Mouse (Mus musculus) left cerebral cortex, postnatal 14 days (tissue): ENCODE measurements around the gene Dcaf8. TPM values are rescaled to one million over a fixed set of nuclear protein-coding genes. Genes with fewer than 3 reads are reported as not detected.

Experiments used
- DNase-seq, 2 experiments: peaks; one replicate each; pipeline ENCODE4 v3.0.0; 2021 to 2022; ENCODE audit warnings: low spot score in 2 of 2, mixed read lengths in 1 of 2
- intact Hi-C: fragments of 180-260 bp; cut with DNase I; formaldehyde crosslinking; loops from one replicate; pipeline ENCODE4 v1.15.1; 2025
- total RNA-seq, 2 experiments: library from RNA; stranded (reverse); gene quantifications; 2 replicates each; pipeline ENCODE4 v1.2.3; 2021

The Dcaf8 gene
- total RNA-seq, 2 experiments from 2014 or later = 101 to 109 TPM

DNA sequence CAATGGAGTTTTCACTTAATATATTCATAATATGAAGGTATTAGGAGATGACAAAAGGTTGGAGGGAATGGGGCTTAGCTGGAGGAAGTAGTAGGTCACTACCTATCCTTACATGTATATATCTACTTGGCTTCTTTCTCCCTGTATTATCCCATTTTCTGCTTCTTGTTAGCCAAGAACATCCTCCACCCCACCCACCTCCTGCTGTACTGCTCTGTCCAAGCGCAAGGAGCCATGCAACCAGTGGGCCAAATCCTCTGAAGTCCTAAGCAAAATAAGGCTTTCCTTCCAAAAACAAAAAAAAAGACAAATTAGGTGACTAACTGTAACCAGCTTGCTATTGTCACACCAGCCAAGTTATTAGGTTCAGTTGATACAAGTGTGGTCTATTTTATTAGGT lies 7.1 kb upstream of the Dcaf8 start:
- intact Hi-C loops = no loop called here
- no peak for DNase-seq

DNA sequence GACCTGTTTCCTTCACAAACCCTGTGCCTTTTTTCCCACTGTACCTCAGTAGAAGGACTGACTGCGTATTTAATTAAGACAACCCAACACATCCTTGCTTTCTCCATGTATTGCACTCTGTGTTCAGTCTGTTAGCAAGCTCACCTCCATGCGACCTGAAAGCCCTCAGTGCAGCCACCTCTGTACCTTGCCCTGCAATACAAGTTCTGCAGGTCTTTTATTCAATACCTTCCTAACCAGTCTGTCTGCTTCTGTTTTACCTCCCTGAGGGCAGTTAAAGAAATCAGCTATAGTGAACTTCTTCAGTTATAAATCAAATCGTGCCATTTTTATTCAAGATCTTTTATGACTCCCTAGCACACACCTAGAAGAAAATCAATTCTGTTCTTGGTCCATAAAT lies 6.4 kb upstream of the Dcaf8 start:
- no peak for DNase-seq
- intact Hi-C loops = no loop called here

DNA sequence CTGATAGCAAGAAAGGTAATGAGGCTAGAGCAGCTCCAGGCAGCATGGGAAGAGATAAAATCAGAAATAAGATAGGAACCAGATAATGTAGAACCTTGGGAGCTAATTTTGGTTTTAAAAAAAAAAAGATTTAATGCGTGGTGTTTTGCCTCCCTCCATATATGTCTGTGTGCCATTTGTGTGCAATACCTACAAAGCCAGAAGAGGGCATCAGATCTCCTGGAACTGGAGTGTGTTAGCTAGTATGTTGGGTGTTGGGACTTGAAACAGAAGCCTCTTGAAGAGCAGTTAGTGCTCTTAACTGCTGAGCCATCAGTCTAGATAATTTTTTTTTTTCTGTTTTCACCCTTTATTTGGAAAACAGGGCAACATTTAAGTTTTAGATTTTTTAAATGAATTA lies 4.3 kb upstream of the Dcaf8 start:
- intact Hi-C loops = no loop called here
- peak; percentile 77 to 88 for DNase-seq

DNA sequence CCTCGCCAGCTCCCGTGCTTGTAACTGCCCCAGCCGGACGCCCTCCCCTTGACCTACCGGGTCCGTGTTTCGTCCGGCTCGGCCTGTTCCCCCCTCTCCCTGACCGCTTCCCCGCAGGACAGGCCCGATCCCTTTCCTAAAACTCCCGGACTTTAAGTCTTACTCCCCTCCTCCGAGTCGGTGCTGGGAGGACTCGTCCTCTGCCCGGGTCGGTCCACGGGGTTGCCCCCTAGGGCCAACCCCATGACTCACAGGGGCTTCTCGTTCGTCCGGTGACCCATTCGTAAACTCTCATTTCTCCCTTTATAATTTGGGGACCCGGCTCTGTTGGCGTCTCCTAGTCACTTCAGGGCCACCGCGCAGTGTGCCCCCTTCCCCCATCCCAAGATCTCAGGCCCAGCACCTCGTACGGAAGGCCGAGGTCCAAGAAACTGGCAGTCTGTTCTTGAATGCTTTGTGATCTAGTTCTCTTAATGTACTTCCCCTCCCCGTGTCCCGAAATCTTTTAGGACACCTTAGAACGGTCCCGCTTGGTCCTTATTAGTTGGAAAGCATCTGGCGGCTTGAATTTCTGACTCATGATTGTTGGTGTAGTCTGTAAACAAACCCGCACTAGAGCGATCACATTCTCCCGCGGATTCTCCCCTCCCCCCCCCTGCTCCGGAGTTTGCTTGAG lies 533 bp downstream of the Dcaf8 start:
- intact Hi-C loops = loop anchor here (5.0 kb wide), 2 partner anchors 69 to 164 kb away; partner anchors contain the start of gene Casq1
- peak; percentile 26 to 35 for DNase-seq

- intact Hi-C loops = loop anchor here (5.0 kb wide), 2 partner anchors 68 to 163 kb away; partner anchors contain the start of gene Casq1
- DNase-seq = no peak
Measured at GRCm38 (mm10) chr1:172148955-172149815, 1.3 kb downstream of the Dcaf8 start.

- intact Hi-C loops = no loop called here
- DNase-seq = no peak
Measured at GRCm38 (mm10) chr1:172154536-172154935, 6.7 kb downstream of the Dcaf8 start.

DNA sequence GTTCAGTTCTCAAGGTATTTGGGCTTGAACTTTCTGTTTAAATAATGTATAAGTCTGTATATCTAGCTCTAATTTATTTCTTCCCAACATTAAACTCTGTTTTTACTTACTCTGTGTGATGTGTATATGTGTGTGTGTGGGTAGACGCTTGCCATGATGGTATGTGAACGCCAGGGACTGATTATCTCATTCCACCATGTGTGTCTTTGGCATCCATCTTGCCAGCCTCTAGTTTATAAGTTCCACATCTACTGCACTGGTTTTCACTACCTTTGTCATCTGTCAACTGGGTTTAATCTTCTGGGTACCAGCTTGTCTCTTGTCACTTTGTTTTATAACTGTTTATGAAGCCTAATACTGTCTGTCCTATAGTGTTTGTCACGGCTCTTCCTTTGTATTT lies 7.6 kb downstream of the Dcaf8 start:
- DNase-seq = no peak
- intact Hi-C loops = no loop called here

DNA sequence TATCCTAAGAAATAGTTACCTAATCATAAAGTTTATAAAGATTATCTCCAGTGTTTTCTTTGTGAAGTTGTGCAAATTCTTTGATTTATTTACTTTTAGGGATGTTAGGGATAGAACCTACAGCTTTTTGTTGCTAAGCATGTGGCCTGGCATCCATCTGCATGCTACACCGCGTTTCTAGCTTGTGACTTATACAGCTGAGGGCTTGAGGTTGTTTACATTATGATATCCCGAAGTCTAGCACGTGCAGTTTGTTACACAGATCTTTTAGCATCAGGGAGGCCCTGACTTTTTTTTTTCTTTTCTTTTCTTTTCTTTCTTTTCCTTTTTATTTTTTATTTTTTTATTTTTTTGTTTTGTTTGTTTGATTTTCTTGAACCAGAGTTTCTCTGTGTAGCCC lies 12.1 kb downstream of the Dcaf8 start:
- intact Hi-C loops = no loop called here
- DNase-seq = no peak

DNA sequence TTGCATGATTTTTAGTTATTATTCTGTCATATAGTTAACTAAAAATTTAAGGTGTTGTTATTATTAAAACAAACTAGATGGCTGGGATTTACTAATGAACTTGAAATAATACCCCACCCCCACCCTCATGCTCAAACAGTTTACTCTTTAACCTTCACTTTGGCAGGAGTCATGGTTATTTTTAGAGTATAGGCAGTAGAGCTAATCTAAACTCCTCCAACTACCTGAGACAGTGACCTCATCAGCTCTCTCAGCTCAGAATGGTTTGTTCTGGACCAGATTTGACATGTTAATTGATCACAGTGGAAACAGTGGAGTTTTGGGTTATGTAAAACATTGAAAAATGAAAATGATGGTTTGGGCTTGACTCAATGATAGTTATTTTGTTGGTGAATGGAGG lies 12.6 kb downstream of the Dcaf8 start:
- DNase-seq = no peak
- intact Hi-C loops = no loop called here

GRCm38 (mm10) chr1:172162009-172162408 lies 14.1 kb downstream of the Dcaf8 start:
- DNase-seq = peak; percentile 42 to 43
- intact Hi-C loops = no loop called here

GRCm38 (mm10) chr1:172162959-172163358 lies 15.1 kb downstream of the Dcaf8 start:
- DNase-seq = no peak
- intact Hi-C loops = no loop called here

DNA sequence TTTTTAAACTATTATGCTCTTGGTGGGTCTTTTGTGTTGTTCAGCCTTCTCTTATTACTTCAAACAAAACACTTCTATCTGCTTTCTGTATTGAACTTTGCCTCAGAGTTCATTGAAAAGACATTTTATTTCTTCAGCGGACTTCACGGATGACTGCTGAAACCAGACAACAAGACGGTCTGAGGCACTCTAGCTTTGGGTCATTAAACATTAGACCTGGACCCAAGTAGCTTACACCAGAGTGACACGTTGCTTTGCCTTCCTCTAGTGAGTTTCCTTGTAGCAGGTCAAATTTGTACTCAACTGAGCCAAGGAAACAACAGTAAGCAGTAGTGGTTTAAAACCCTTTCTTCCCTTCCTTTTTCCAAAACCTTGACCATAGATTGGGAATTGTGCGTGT lies 20.0 kb downstream of the Dcaf8 start:
- intact Hi-C loops = no loop called here

DNA sequence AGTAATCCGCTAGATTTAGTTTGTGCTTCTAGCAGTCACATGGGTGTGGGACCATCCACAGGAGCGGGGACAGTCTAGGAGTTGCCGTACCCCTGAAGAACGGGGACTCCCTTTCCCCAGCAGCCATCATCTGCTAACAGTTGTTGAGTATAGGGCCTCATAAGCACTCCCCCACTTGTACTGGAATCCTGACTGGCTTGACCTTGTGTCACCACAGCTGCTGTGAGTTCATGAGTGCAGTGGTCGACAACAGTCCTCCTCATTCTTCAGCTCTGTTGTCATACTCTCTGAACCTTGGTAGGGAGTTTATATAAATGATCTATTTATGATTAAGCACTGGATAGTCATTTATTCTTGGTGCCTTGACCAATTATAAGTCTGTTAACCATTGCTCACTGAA lies 21.9 kb downstream of the Dcaf8 start:
- intact Hi-C loops = no loop called here
- no peak for DNase-seq

More for the DNA sequence above, 20.0 kb downstream of the Dcaf8 start:
- no peak for DNase-seq

DNA sequence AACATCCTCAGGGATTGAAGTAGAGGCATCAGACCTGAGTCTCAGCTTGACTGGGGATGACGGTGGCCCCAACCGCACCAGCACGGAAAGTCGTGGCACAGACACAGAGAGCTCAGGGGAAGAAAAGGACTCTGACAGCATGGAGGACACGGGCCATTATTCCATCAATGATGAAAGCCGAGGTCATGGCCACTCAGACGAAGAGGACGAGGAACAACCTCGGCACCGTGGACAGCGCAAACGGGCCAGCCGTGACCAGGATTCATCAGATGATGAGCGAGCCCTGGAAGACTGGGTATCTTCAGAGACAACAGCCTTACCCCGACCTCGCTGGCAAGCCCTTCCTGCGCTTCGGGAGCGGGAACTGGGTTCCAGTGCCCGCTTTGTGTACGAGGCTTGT lies 24.5 kb downstream of the Dcaf8 start:
- DNase-seq = no peak
- intact Hi-C loops = no loop called here

DNA sequence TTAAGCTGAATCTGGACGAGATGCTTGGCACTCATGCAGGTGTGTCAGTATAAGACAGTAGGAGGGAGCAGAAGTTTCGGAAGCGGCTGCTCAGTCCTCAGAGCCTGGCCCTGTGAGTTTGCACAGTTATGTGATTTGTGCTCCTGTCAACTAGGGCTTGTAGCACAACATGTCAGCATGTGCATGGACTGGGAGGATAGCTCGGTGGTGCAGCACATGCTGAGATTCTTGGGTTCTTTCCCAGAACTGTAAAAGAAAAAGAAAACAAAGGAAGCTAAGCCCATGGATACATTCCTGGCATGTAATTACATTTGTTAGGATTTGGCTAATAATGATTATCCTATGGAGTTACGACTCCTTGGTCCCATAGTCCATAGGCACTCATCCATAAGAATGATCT lies 25.3 kb downstream of the Dcaf8 start:
- DNase-seq = no peak
- intact Hi-C loops = no loop called here

DNA sequence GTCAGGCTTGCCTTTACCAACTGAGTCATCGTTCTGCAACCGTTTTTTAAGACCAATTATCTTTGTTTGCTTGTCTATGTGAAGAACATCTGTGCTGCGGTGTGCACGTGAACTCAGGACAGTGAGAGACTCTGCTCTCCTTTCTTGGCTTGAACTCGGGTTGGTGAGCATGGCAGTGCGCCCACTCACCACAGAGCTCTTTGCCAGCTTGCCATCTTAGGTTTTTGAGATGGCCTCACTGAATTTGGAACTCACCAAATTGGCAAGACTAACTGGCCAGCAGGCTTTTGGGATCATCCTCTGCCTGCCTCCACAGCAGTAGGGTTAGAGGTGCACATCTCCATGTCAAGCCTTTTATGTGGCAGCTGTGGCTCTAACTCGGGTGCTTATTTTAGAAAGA lies 29.9 kb downstream of the Dcaf8 start:
- intact Hi-C loops = no loop called here
- DNase-seq = no peak

GRCm38 (mm10) chr1:172179102-172179501 lies 31.2 kb downstream of the Dcaf8 start:
- no peak for DNase-seq
- intact Hi-C loops = no loop called here

- no peak for DNase-seq
- intact Hi-C loops = no loop called here
Measured at GRCm38 (mm10) chr1:172180881-172181280, 33.0 kb downstream of the Dcaf8 start.

DNA sequence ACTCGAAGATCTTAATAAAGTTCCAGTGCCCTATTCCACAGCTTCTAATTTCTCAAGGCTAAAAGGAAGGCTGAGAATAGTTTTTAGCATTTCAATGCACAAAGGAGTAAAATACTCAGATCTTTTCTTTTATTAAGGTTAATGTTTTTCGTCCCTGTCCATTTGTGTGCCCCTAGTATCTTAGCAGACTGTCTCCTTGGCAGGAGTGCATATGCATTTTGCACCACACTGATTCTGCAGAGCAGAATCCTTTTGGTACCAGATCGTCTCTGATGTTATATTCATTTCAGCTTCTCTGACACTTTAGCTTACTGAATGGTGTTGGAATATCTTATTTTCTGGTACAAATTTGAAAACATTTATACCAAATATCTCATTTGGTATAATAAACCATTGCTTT lies 33.9 kb downstream of the Dcaf8 start:
- DNase-seq = no peak
- intact Hi-C loops = no loop called here

DNA sequence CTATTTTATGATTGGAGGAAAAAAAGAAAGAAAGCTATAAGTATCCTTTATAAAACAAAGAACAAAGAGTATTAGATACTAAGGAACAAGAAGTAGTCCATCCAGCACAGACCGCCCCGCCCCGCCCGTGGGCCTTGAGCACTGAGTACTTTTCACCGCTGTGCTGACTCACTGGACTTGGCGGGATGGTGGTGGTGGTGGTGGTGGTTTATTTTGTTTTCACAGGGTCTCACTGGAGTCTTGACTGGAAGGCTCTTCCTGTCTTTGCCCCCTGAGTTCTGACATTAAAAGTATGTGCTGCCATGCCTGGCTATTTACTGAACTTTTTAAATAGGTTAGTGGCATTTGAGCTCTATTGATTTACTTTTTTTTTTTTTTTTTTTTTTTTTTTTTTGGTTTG lies 35.2 kb downstream of the Dcaf8 start:
- intact Hi-C loops = no loop called here
- no peak for DNase-seq

- intact Hi-C loops = no loop called here
- no peak for DNase-seq
Measured at GRCm38 (mm10) chr1:172183915-172184314, 36.0 kb downstream of the Dcaf8 start.
